Mouse (Mus musculus): ENCODE data around the gene Slc12a8.

Gene Slc12a8

GRCm38 (mm10) chr16:33584455-33585082, 67.4 kb downstream of the Slc12a8 start:
- DNase-seq, result no peak

GRCm38 (mm10) chr16:33585083-33585460, 67.9 kb downstream of the Slc12a8 start:
- DNase-seq, result no peak

- DNase-seq, result no peak
Measured at GRCm38 (mm10) chr16:33587283-33588127, 70.4 kb downstream of the Slc12a8 start.

GRCm38 (mm10) chr16:33588845-33589244, 71.7 kb downstream of the Slc12a8 start:
- DNase-seq, result no peak

GRCm38 (mm10) chr16:33590438-33590837, 73.3 kb downstream of the Slc12a8 start:
- DNase-seq, result no peak

GRCm38 (mm10) chr16:33591390-33592067, 74.4 kb downstream of the Slc12a8 start:
- DNase-seq, result no peak

- no peak for DNase-seq
Measured at GRCm38 (mm10) chr16:33592286-33592685, 75.2 kb downstream of the Slc12a8 start.

- DNase-seq, result no peak
Measured at GRCm38 (mm10) chr16:33593467-33593866, 76.3 kb downstream of the Slc12a8 start.

GRCm38 (mm10) chr16:33594037-33594771, 77.1 kb downstream of the Slc12a8 start:
- DNase-seq, result no peak

GRCm38 (mm10) chr16:33595235-33595769, 78.2 kb downstream of the Slc12a8 start:
- no peak for DNase-seq

- no peak for DNase-seq
Measured at GRCm38 (mm10) chr16:33596213-33596612, 79.1 kb downstream of the Slc12a8 start.

- no peak for DNase-seq
Measured at GRCm38 (mm10) chr16:33600216-33600615, 83.1 kb downstream of the Slc12a8 start.

GRCm38 (mm10) chr16:33601299-33601698, 84.2 kb downstream of the Slc12a8 start:
- DNase-seq, result no peak

GRCm38 (mm10) chr16:33605647-33606596, 88.8 kb downstream of the Slc12a8 start:
- DNase-seq, result no peak

GRCm38 (mm10) chr16:33606691-33607532, 89.8 kb downstream of the Slc12a8 start:
- peak; percentile 39 for DNase-seq

- no peak for DNase-seq
Measured at GRCm38 (mm10) chr16:33609554-33609953, 92.4 kb downstream of the Slc12a8 start.

GRCm38 (mm10) chr16:33610466-33610865, 93.3 kb downstream of the Slc12a8 start:
- DNase-seq, result no peak

- DNase-seq, result no peak
Measured at GRCm38 (mm10) chr16:33611291-33611690, 94.2 kb downstream of the Slc12a8 start.

GRCm38 (mm10) chr16:33612056-33612770, 95.1 kb downstream of the Slc12a8 start:
- DNase-seq, result peak; percentile 68

GRCm38 (mm10) chr16:33615986-33616385, 98.9 kb downstream of the Slc12a8 start:
- DNase-seq, result no peak
